Mouse (Mus musculus) hindbrain, embryonic 13.5 days (tissue): ENCODE measurements around the gene Kcne2. TPM values are rescaled to one million over a fixed set of nuclear protein-coding genes. Genes with fewer than 3 reads are reported as not detected.

ENCODE experiments used
- ATAC-seq: fragments of 200-750 bp; cut with Nextera tagmentation; 2 replicates; pipeline ENCODE4 v1.8.0; 2017; ENCODE audit warnings: moderate TSS enrichment; ENCODE audit not compliant: low FRiP score
- H3K27ac ChIP-seq: fragments of 300-500 bp; sonication (generic); 2 replicates; pipeline ENCODE4 v1.5.1; 2015; ENCODE audit warnings: inconsistent platforms, mild to moderate bottlenecking, moderate library complexity
- H3K27me3 ChIP-seq: fragments of 300-500 bp; sonication (generic); 2 replicates; pipeline ENCODE4 v1.6.1; 2015; ENCODE audit warnings: mild to moderate bottlenecking, inconsistent platforms
- H3K36me3 ChIP-seq: fragments of 300-500 bp; sonication (generic); 2 replicates; pipeline ENCODE4 v1.6.1; 2015; ENCODE audit warnings: mild to moderate bottlenecking, inconsistent platforms
- H3K4me1 ChIP-seq: fragments of 300-500 bp; sonication (generic); replicated peaks from 2 replicates; pipeline ENCODE4 v1.6.1; 2015; ENCODE audit warnings: inconsistent platforms
- H3K4me2 ChIP-seq: fragments of 300-500 bp; sonication (generic); 2 replicates; pipeline ENCODE4 v1.6.1; 2015; ENCODE audit warnings: inconsistent platforms, mild to moderate bottlenecking, moderate library complexity
- H3K4me3 ChIP-seq: fragments of 300-500 bp; sonication (generic); 2 replicates; pipeline ENCODE4 v1.5.1; 2015; ENCODE audit warnings: mild to moderate bottlenecking, inconsistent platforms
- H3K9ac ChIP-seq: fragments of 300-500 bp; sonication (generic); 2 replicates; pipeline ENCODE4 v1.6.1; 2015; ENCODE audit warnings: mild to moderate bottlenecking, inconsistent platforms
- H3K9me3 ChIP-seq: fragments of 300-500 bp; sonication (generic); 2 replicates; pipeline ENCODE4 v1.6.1; 2016; ENCODE audit warnings: inconsistent platforms
- WGBS: fragments of 180-500 bp; shearing (Covaris S2); methylation state at CpG from one replicate; pipeline ENCODE4 v1.1.7; 2015; 5-methylcytosine and 5-hydroxymethylcytosine counted together
- polyA plus RNA-seq: library from polyadenylated mRNA; unstranded; fragments of >200 nt; fragmentation: Nextera tagmentation; extraction: Ambion mirVana; gene quantifications from 2 replicates; pipeline ENCODE4 v1.2.1, GENCODE M21; 2015

Kcne2 gene
- polyA plus RNA-seq, 1 experiment from 2014 or later, result 49.7 TPM

DNA sequence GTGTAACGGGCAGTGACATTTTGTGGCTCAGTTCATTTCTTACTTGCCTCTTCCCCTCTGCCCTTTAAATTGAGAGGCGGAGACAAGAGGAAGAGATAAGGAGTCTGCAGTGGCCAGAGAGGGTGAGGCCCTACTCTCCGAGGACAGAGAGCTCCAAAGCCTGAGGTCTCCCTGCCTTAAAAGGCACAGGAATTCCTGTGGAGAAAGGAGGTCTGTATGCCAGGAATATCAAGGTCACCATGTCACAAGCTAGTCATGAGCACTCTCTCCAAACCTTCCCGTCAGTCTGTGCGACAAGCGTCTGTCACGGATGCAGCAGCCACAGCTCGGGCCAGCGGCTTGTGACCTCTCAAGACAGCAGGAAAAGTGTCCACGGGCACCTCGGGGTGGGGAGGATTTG, 53.0 kb downstream of the Kcne2 start:
- Histone ChIP-seq H3K4me3 (no peak overlapping the region), H3K9me3 (no peaks in the 10 kb centered on the region), H3K9ac (no peak overlapping the region), H3K36me3 (no peaks in the 10 kb centered on the region), H3K4me1 (peaks cover 21% of the 10 kb centered on the region), H3K4me2 (no peak overlapping the region), H3K27me3 (no peaks in the 10 kb centered on the region), H3K27ac (no peak overlapping the region)
- 64% methylated on average over 11 of the region's 11 CpGs for WGBS
- ATAC-seq, result no peak

DNA sequence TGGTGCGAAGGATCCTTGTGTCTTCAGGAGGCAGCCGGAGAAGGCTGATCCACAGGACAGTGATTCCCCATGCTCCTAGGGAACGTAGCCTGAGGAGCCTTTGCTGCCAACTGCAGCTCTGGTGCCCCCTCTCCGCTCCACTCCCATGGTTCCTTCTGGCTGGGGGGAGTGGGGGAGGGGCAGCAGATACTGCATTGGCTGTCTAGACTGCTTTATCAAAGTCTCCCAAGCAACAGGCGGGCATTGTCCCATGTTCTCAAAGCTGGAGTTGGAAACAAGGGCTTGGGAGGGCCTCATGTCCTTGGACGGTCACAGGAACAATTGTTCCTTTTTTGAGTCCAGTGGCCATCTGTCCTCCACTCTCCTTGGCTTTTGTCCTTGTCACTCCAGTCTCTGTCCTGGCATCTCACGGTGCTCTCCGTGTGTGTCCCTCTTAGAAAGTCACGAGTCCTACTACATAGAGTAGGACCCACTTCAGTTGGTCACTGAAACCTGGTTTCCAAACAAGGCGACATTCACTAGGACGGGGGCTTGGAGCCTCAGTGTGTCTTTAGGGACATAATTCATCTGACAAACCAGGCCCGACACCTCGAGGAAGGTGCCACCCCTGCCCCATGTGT, 54.2 kb downstream of the Kcne2 start:
- peak; percentile 75 for ATAC-seq
- no peaks in the 10 kb centered on the region for H3K9me3 ChIP-seq
- no peak overlapping the region for H3K4me3 ChIP-seq
- no peak overlapping the region for H3K9ac ChIP-seq
- peaks cover 10% of the 10 kb centered on the region for H3K4me1 ChIP-seq
- H3K4me2 ChIP-seq, result no peak overlapping the region
- H3K27ac ChIP-seq, result no peak overlapping the region
- WGBS, result 34% methylated on average over 13 of the region's 13 CpGs
- no peaks in the 10 kb centered on the region for H3K27me3 ChIP-seq
- H3K36me3 ChIP-seq, result no peaks in the 10 kb centered on the region

Other genes with a start within 250 kb of the Kcne2 start
- 182 and 201 TPM in 2 replicates for gene Mrps6, start 234.1 kb upstream of the Kcne2 start, polyA plus RNA-seq
- 0.71 and 0.86 TPM in 2 replicates for gene Gm49711, start 234.1 kb upstream of the Kcne2 start, polyA plus RNA-seq
- 18.4 and 19.5 TPM in 2 replicates for gene Slc5a3, start 234.1 kb upstream of the Kcne2 start, polyA plus RNA-seq
- 77.9 and 86.6 TPM in 2 replicates for gene Smim11, start 8.9 kb downstream of the Kcne2 start, polyA plus RNA-seq
- gene Fam243, start 29.1 kb downstream of the Kcne2 start, polyA plus RNA-seq, result not detected in 2 replicates
- 0.22 and 0.39 TPM in 2 replicates for gene Kcne1, start 67.1 kb downstream of the Kcne2 start, polyA plus RNA-seq
- gene Rcan1, start 178.5 kb downstream of the Kcne2 start, polyA plus RNA-seq, result 56.5 and 56.6 TPM in 2 replicates
- 4.8 and 11.5 TPM in 2 replicates for gene Clic6, start 193.3 kb downstream of the Kcne2 start, polyA plus RNA-seq